Mouse (Mus musculus): ENCODE results near the gene Gbp3.

DNA sequence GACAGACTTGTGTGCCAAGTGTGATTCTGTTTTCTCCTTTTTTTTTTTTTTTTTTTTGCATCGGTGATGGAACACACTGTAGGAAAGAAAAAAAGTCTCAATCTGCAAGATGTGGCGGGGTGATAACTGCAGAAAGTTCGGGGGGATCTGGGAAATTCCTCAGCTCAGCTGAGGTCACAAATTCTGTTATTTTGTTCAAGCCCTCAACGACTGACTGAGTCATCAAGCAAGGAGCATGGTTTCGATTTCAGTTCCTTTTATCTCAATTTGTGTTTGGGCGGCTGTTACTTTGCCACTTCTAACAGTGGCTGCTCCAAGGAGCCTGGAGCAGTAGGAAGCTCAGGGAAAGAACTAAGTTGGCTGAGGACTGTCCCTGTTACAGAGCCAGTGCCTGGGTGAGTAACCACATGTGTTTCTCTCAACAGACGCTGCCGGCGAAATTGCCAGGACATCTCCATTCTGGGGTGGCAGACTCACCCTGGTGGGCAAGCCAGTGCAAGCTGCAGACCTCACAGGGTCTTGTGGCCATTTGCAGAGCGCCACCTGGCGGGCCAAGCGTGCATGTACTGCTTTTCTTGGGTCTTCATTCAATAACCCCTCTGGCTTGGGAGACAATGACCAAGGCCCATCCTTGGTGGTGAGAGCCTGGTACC is 596 bp downstream of the Gbp3 start:
- TF ChIP-seq CTCF (IDR thresholded peaks at IDR 0.05; ENCODE audit: low read depth): peak; percentile 96
- TF ChIP-seq EP300 (IDR thresholded peaks at IDR 0.05; ENCODE audit: low read depth): no peak

Data from liver, embryonic 14.5 days (tissue).